Mouse (Mus musculus): Measurements from ENCODE around the gene Psmd3.

Gene Psmd3

DNA sequence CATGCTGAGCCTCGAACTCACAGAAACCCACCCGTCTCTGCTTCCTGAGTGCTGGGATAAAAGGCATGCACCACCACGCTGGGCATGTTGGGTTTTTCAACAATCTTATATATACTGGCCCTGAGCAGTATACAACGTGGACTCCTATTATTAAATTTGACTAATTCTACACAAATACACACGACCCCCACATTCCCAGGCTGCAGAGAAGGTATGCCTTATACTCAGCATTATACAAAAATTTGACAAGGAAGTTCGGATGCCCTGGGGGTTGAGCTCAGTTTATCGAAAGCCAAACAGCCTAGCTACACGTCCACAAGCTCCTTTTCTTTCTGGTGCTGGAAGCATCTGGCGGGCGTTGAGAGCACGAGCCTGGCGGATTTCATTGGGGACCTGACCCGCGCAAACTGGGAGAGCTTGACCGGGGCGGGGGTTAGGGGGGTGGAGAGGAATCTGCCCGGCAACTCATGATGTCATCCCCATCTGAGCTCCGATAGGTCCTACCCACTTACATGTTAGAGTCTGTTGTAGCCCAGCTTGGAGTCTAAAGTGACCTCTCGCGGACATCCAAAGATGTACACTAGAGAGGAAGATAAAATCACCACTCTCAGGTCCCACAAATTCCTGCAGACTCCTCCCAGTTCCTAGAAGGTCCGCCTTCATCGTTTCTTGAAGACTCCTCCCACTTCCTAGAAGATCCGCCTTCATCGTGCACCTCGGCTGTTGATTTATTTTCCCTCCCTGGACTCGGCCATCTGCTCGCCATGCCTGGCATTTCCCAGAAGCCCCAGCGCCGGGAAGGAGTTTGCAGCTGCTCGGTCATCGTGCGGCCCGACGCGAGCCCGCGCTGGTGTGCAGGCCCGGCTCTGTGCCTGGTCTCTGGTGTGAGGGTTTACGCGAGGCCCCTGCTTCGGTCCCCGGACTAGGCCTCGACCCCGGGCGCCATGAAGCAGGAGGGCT lies at the start of gene Psmd3:
Gene Psmd3, plus strand, starts transcription at position 769 of the 960 bp plus-strand sequence.
- DNase-seq (ENCODE audit: low read depth, low spot score): peak; percentile 100

DNA sequence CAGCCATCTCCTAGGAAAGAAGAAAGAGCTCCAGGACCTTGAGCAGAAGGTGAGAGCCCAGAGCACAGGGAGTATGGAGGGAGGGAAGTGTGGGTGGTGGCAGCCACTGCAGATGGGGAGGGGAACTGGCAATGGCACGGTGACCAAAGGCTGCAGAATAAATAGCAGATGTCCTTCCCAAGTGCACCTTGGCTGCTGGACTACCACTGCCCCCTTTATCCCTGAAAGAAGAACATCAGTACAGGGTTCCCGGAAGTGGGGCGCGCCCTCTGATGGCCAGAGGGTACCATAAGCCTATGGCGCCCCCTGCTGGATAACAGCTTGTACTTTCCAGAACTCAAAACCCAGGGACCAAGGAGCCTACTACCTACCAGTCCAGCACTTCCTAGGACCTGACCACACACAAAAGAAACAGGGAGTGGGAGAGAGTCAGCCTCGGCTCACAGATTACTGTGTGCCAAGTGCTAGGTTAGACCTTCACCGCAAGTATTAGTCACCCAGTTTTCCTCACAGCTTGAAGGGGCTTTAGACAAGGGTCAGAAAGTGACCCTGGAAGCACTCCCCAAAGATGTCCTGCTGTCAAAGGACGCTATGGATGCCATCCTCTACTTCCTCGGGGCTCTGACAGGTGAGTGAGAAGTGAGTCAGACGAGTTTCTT lies 46.9 kb upstream of the Psmd3 start:
- DNase-seq (ENCODE audit: low read depth, low spot score): peak; percentile 41

DNA sequence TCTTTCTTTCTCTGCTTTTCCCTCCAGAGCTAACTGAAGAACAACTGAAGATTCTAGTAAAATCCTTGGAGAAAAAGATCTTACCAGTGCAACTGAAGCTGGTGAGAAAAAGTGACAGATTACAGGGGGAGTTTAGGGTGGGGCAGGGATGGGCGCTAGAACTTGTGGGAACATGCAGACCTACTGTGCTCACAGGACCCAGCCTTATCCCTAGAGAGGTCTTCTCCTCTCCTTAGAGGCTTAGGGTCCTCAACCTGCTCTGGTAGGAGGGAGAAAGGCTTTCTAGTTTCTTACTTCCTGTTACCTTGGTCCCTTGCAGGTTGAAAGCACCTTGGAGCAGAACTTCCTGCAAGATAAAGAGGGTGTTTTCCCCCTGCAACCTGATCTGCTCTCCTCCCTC lies 44.9 kb upstream of the Psmd3 start:
- DNase-seq (ENCODE audit: low read depth, low spot score): no peak

DNA sequence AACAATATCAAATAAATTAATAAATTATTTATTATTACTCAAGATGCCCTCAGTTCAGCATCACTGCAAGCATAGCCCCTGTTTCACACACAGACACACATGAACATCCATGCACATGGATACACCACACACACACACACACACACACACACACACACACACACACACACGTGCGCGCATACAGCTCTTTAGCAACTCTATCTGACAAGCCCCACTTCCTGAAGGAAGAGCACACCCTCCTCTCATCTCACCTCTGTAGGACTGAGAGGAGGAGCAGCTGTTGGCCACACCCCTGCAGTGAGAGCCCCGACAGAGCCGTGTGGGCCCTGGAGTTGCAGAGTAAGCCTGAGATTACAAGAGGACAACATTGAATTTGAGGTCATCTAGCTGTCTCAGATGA lies 42.3 kb upstream of the Psmd3 start:
- DNase-seq (ENCODE audit: low read depth, low spot score): peak; percentile 16

DNA sequence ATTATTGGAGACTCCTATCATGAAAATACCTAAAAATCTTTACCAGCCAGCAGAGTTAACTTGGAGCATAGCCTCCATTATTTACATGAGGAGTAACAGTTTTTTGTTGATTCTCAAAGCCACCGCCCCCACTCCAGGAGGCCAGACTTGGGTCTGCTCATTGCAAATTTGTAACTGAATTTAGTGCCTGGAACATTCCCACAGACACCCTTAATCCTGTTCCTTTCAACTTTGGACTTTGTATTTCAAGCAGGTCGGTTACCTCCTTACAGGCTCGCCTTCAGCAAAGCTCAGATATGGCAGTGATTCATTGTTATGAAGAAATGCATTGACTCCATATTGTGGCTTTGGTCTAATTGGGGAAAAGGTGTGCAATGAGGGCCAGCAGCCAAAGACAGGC lies 37.6 kb upstream of the Psmd3 start:
- no peak for DNase-seq (ENCODE audit: low read depth, low spot score)

DNA sequence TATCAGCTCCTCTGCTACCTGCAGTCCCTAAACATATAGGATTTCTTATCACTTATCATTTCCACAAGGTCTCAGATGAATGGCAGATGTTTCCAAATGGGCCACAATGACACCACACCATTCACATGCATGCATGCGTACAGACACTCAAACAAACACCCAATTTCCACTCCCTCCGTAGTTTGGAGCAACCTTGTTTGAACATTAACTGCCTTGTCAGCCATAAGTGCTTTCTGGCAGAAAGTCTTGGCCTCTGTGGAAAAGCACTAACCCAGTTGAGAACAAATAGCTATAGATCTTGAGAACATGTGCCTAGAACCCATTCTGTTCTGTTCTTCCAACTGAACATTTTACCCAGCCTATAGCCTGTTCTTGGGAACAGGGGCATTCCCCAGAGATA lies 36.4 kb upstream of the Psmd3 start:
- DNase-seq (ENCODE audit: low read depth, low spot score): no peak

DNA sequence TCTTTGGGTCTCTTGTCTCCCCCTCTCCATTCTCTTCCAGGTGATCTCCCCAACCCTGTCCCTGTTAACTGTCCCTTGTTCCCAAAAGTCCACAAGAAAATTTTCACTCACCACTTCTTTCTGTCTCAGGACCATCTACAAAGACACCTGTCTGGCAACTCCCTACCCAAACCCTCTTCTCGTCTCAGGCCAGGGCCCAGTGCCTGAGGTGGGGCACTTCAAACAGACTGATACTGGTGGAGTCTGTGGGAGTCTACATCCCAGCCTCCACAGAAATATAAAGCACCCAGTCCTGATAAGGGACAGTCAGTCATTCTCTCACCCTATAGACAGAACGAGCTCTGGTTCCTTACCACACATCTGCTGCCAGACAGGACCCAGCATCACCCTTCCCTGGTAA lies 35.9 kb upstream of the Psmd3 start, which contains the start of gene Gsdma2:
Gene Gsdma2, plus strand, starts transcription at position 301 of the 400 bp plus-strand sequence.
- DNase-seq (ENCODE audit: low read depth, low spot score): no peak

DNA sequence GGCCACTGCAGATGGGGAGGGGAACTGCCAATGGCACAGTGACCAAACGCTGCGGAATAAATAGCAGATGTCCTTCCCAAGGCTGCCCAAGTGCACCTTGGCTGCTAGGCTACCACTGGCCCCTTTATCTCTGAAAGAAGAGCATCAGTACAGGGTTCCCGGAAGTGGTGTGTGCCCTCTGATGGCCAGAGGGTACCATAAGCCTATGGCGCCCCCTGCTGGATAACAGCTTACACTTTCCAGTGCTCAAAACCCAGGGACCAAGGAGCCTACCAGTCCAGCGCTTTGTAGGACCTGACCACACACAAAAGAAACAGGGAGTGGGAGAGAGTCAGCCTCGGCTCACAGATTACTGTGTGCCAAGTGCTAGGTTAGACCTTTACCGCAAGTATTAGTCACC lies 27.3 kb upstream of the Psmd3 start:
- peak; percentile 74 for DNase-seq (ENCODE audit: low read depth, low spot score)

DNA sequence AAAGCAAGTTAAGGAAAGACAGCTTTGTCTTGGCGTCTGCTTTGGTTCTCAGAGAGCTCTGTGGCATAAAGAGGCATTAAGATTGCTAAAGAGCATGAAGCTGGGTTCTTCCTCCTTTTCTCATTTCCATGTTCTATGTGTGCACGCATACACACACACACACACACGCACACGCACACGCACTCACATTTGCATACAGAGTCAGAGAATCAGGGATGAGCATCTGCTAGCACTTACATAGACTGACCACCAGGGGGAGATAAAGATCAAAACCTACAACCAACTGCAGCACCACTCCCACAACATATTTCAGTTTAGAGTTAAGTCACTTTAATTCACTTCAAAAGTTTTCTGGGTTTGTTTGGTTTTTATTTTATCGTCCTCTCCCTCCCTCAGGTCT lies 21.8 kb upstream of the Psmd3 start:
- peak; percentile 68 for DNase-seq (ENCODE audit: low read depth, low spot score)

DNA sequence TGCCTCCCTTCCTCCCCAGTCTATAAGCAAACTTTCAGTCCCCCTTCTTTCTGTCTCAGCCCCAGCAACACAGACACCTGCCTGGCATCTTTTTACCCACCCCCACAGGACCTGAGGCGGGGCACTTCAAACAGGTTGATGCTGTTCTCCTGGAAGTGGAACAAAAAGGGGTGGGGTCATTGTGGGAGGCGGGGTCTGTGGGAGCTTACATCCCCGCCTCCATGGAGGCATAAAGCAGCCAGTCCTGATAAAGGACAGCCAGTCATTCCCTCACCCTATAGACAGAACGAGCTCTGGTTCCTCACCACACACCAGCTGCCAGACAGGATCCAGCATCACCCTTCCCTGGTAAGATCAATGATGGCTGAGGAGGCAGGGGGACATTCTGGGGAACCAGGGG lies 18.3 kb upstream of the Psmd3 start, which contains the start of gene Gsdma:
Gene Gsdma, plus strand, starts transcription at position 261 of the 400 bp plus-strand sequence.
- DNase-seq (ENCODE audit: low read depth, low spot score): peak; percentile 67

DNA sequence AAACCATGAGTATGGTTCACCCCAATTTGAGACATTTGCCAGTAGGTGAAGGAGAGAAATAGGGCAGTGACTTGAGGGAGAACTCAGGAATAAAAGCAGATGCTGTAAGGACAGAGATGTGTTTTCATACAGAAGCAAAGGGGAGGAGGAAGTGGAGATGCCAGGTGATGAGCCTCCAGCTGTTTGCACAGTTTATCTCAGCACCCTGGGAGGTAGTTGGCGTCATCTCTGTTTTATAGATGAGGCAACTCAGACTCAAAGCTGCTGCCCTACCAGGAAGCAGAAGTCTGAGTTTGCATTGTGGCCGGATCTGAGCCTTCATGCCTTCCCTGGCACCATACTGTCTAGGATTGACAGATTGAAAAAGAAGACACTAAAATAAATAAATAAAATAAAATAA lies 13.4 kb upstream of the Psmd3 start:
- no peak for DNase-seq (ENCODE audit: low read depth, low spot score)

DNA sequence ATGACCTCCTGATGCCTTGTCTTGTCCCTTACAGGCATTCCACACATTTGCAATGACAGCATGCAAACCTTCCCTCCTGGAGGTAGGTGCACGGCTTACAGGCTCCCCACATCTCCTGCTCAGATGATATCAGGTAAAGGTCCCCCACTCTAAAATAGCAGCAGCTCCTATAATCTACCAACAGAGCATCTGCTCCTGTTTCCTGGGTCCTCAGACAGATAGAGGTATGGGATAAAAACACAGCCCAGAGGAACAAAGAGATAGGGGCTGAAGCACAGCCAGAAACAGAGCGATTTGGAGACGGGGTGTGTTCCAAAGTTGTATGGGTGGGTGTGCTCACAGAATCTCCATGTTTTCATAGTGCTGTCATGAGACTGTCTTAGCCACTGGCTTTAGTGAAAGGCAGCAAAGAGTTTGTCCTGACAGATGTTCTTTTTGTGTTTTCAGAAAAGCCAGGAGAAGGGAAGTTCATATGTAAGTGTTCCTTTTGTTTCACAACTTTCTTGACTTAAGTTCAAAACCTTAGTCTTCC lies 11.0 kb upstream of the Psmd3 start:
- no peak for DNase-seq (ENCODE audit: low read depth, low spot score)

DNA sequence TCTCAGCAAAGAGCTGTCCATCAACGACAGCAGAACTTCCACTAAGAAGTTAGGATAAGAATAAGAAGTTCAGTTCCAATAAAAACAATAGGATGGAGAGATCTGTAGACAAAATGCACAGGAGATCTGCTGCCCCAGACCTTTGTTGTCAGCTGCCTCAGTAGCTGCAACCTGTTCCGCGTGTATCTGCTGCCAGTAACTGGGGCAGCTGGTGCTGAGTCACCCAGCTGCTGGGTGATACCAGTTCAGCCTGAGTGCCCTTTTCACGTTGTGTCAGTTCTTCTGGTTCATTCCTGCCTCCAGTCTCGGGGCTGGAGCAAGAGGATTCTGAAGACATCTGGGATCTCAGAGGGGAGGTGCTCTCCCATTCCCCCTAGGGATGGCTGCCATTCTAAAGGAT lies 10.5 kb upstream of the Psmd3 start:
- DNase-seq (ENCODE audit: low read depth, low spot score): no peak

DNA sequence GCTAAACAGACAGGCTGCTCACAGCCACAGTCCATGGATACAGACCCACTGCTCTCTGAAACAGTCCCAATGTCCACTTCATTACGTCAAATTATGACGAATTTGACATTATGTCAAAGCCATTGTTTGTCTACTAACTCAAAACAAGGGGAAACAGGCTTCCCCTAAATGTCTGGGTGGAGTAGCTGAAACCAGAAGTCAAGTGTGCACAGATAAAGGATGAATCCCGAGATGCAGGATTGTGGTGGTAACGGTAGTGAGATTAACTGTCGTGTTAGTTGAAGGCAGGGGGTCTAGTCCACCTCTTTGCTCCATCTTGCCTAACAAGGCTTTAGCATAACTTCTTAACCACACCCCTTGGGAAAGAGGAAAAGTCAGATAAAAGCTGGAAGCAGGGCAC lies 9.9 kb upstream of the Psmd3 start:
- no peak for DNase-seq (ENCODE audit: low read depth, low spot score)

DNA sequence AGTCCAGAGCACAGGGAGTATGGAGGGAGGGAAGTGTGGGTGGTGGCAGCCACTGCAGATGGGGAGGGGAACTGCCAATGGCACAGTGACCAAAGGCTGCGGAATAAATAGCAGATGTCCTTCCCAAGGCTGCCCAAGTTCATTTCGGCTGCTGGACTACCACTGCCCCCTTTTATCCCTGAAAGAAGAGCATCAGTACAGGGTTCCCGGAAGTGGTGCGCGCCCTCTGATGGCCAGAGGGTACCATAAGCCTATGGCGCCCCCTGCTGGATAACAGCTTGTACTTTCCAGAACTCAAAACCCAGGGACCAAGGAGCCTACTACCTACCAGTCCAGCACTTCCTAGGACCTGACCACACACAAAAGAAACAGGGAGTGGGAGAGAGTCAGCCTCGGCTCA lies 9.2 kb upstream of the Psmd3 start:
- DNase-seq (ENCODE audit: low read depth, low spot score): peak; percentile 70

DNA sequence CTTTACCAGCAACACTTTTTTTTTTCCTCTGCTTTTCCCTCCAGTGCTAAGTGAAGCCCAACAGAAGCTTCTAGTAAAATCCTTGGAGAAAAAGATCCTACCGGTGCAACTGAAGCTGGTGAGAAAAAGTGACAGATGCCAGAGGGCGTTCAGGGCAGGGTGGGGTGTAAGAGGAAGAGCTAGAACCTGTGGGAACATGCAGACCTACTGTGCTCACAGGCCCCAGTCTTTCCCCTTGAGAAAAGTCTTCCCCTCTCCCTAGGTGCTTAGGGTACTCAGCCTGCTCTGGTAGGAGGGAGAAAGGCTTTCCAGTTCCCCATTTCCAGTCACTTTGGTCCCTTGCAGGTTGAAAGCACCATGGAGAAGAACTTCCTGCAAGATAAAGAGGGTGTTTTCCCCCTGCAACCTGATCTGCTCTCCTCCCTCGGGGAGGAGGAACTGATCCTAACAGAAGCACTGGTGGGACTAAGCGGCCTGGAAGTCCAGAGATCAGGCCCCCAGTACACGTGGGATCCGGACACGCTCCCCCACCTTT lies 6.5 kb upstream of the Psmd3 start:
- no peak for DNase-seq (ENCODE audit: low read depth, low spot score)

DNA sequence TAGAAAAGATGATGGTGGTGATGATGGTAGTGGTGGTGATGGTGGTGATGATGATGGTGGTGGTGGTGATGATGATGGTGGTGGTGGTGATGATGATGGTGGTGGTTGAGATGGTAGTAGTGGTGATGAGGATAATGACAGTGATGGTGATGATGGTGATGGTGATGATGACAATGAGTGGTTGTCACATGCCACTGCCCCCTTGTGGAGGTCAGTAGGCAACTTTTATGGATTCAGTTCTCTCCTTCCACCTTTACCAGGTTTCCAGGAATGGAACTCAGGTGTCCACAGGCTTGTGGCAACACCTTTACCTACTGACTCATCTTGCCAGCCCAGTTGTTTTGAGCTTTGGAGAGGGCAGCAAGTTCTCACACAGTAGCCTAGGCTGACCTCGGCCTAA lies 2.3 kb upstream of the Psmd3 start:
- DNase-seq (ENCODE audit: low read depth, low spot score): peak; percentile 11

DNA sequence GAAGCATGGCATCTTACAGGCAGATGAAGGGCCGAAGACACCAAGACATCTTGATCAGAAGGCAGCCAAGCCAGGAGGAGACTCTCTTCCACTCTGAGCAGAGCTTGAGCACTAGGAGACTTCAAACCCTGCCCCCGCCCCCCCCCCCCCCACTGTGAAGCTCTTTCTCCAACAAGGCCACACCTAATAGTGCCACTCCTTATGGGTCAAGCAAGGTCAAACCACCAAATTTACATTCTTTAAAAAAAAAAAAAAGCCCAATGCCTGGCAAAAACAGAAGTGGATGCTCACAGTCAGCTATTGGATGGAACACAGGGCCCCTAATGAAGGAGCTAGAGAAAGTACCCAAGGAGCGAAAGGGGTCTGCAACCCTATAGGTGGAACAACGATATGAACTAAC lies 1.8 kb upstream of the Psmd3 start:
- peak; percentile 93 for DNase-seq (ENCODE audit: low read depth, low spot score)

DNA sequence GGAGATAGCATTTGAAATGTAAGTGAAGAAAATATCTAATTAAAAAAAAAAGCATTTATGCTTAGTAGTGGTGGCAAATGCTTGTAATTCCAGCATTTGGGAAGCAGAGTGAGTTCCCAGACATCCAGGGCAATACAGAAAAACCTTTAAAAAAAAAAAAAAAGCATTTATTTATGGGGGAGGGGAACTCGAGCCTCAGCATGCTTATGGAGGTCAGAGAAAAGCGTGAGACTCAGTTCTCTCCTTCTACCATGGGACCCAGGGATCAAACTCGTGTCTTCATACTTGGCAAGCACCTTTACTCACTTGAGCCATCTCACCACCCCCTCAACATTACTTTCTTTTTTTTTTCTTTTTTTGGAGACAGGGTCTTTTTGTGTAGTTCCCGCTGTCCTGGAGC lies 1.2 kb upstream of the Psmd3 start:
- DNase-seq (ENCODE audit: low read depth, low spot score): peak; percentile 31

DNA sequence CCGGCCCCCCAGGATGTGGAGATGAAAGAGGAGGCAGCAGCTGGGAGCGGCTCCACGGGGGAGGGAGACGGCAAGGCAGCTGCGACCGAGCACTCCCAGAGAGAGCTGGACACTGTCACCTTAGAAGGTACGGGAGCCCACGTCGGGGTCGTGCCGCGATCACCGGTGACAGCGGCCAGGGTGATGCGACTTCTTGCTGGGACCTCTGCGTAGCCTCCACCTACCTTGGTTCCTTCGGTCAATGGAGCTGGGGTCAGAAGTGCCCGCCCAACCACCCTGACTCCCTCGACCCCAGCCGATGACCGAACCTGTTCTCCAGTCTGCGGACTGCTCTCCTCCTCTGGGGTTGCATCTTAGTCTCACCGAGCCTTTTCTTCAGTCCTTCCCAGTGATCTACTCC lies 457 bp downstream of the Psmd3 start:
- peak; percentile 24 for DNase-seq (ENCODE audit: low read depth, low spot score)

DNA sequence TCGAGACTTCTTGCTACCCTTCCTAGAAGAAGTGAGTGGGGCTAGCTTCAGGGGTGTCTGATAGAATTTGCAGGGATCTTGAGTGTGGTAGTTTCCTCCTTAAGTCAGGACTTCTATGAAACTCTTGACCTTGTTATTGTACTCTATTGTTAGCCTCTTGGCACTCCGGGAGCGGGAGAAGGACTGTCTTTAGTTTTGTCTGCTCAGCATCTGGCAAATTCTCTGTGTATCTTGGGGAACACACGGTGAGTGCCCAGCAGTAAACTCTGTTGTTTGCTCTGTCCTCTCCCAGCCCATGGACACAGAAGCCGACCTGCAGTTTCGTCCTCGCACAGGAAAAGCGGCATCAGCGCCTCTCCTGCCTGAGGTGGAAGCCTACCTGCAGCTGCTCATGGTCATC lies 3.3 kb downstream of the Psmd3 start:
- no peak for DNase-seq (ENCODE audit: low read depth, low spot score)

DNA sequence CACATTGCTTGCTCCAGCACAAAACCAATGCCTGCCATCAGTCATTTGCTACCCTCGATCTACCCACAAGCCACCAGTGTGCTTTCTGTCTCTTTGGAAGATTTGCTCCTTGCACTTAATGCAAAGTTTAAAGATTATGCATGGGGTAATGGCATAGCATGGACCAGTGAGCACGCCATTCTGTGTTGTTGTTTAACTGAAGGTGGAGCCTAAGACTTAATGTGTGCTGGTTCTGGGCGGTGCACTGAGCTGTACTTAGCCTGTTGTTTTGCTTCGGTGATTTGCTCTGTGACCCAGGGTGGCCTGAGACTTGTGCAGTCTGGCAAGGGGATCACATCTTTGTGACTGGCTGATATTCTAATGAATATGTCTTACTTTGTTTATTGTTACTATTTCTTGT lies 4.6 kb downstream of the Psmd3 start:
- no peak for DNase-seq (ENCODE audit: low read depth, low spot score)

All from R1 (cell line).